Mouse (Mus musculus): ENCODE measurements around the gene Amot. TPM values are rescaled to one million over a fixed set of nuclear protein-coding genes. Genes with fewer than 3 reads are reported as not detected.

The Amot gene
- polyA plus RNA-seq, 1 experiment: 6.8 TPM

DNA sequence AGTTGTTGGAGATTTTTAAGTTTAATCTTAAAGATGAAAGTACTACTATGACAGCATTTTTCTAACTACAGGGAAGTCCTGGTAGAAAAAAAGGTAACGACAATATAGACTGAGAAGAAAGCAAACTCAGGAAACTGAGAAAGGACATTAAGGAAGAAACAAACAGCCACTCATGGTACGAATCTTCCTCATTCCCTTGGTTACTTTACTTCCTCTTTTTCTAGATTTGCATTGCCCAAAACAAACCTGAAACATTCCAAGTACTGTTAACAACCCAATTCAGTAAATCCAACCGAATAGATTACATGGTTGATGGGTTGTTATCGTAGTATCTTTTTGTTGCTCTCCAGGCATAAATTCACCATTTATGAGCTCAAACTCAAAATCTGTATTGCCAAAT lies 48.7 kb downstream of the Amot start:
- Histone ChIP-seq H3K4me3 (ENCODE audit: control insufficient read depth, low read depth, low read length) (no peak overlapping the region), H3K27me3 (ENCODE audit: control insufficient read depth, insufficient read depth, low read length) (no peaks in the 10 kb centered on the region), H3K27ac (ENCODE audit: control insufficient read depth, insufficient read depth, low read depth, low read length) (no peak overlapping the region), H3K4me1 (ENCODE audit: control insufficient read depth, insufficient read depth, low read length) (no peaks in the 10 kb centered on the region), H3K36me3 (ENCODE audit: control insufficient read depth, insufficient read depth, low read length) (no peaks in the 10 kb centered on the region)
- no peak for TF ChIP-seq CTCF (IDR thresholded peaks at IDR 0.05; ENCODE audit: control insufficient read depth, insufficient read depth, insufficient replicate concordance, low read depth, low read length)
- TF ChIP-seq POLR2A (IDR thresholded peaks at IDR 0.05; ENCODE audit: control insufficient read depth, low read depth, low read length): no peak

DNA sequence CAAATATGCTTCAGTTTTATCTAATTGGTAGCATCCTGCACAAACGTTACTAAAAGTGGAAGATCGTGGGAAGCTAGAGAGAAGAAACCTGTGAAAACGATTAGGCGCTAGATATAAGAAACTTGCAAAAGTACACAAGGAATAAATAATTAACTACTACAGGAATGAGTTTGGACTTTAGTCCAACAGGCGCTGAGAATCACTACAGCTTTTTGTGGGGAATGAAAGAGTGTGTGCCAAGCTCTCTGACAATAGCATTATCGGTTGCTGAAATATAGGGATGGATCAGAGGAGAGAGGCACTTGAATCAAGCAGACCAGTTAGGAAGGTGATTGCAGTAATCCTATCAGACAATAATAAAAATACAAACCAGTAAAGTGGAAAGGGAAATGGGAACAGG lies 49.4 kb downstream of the Amot start:
- Histone ChIP-seq H3K27ac (ENCODE audit: control insufficient read depth, insufficient read depth, low read depth, low read length) (no peak overlapping the region), H3K36me3 (ENCODE audit: control insufficient read depth, insufficient read depth, low read length) (no peaks in the 10 kb centered on the region), H3K4me1 (ENCODE audit: control insufficient read depth, insufficient read depth, low read length) (no peaks in the 10 kb centered on the region), H3K27me3 (ENCODE audit: control insufficient read depth, insufficient read depth, low read length) (no peaks in the 10 kb centered on the region), H3K4me3 (ENCODE audit: control insufficient read depth, low read depth, low read length) (no peak overlapping the region)
- no peak for TF ChIP-seq CTCF (IDR thresholded peaks at IDR 0.05; ENCODE audit: control insufficient read depth, insufficient read depth, insufficient replicate concordance, low read depth, low read length)

DNA sequence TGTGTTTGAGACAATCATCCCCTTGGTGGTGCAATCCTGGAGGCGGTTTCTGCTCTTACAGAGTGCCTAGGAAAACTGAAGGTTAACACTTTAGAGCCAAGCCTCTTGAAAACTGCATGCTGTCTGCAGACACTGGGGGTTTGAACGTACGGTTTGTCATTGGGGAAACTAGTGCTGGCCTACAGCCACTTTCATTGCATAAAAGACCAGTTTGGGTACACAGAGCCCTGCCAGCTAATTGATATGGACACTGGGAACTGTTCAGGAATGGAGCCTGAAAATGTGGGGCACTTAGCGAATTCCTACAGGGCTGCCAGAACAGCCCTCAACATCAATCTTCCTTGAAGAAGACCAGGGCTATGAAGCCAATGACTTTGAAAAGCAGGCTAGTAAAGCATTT lies 50.2 kb downstream of the Amot start:
- Histone ChIP-seq H3K27ac (ENCODE audit: control insufficient read depth, insufficient read depth, low read depth, low read length) (no peak overlapping the region), H3K36me3 (ENCODE audit: control insufficient read depth, insufficient read depth, low read length) (no peaks in the 10 kb centered on the region), H3K4me1 (ENCODE audit: control insufficient read depth, insufficient read depth, low read length) (no peaks in the 10 kb centered on the region), H3K27me3 (ENCODE audit: control insufficient read depth, insufficient read depth, low read length) (no peaks in the 10 kb centered on the region), H3K4me3 (ENCODE audit: control insufficient read depth, low read depth, low read length) (no peak overlapping the region)
- no peak for TF ChIP-seq CTCF (IDR thresholded peaks at IDR 0.05; ENCODE audit: control insufficient read depth, insufficient read depth, insufficient replicate concordance, low read depth, low read length)
- no peak for TF ChIP-seq POLR2A (IDR thresholded peaks at IDR 0.05; ENCODE audit: control insufficient read depth, low read depth, low read length)

DNA sequence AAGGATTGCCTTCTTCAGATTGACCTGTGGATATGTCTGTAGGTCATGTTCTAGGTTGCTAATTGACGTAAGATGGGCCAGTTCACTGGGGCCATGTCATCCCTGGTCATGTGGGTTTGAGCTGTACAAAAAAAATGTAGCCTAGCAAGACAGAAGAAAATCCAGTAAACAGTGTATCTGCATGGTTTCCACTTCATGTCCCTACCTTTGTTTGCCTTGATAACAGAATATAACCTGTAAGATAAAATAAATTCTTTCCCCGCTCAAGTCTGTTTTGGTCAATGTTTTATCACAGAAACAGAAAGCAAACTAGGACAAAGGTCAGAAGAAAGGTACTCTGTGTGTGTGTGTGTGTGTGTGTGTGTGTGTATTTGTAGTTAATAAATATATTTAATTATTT lies 63.5 kb downstream of the Amot start:
- no peak overlapping the region for H3K4me3 ChIP-seq (ENCODE audit: control insufficient read depth, low read depth, low read length)
- TF ChIP-seq CTCF (IDR thresholded peaks at IDR 0.05; ENCODE audit: control insufficient read depth, insufficient read depth, insufficient replicate concordance, low read depth, low read length): no peak
- TF ChIP-seq POLR2A (IDR thresholded peaks at IDR 0.05; ENCODE audit: control insufficient read depth, low read depth, low read length): no peak
- H3K36me3 ChIP-seq (ENCODE audit: control insufficient read depth, insufficient read depth, low read length): no peaks in the 10 kb centered on the region
- no peaks in the 10 kb centered on the region for H3K27me3 ChIP-seq (ENCODE audit: control insufficient read depth, insufficient read depth, low read length)
- no peaks in the 10 kb centered on the region for H3K4me1 ChIP-seq (ENCODE audit: control insufficient read depth, insufficient read depth, low read length)
- no peak overlapping the region for H3K27ac ChIP-seq (ENCODE audit: control insufficient read depth, insufficient read depth, low read depth, low read length)

DNA sequence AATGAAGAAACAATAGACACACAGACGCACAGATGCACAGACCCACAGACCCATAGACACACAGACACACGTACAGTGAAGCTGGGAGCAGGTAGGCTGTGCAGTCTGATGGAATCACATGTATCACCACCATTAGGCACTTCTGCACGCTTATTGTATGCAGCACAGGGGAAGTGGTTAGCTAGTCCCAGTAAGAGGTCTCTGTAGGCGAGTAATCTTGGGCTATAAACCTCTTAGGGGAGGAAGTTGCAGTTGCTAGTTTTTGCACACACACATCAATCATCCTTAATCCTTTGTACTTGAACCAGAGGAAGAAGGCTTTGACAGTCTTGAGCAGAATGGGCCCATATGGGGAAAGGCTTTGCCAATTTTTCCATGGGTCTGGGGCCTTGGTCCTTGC lies 71.3 kb downstream of the Amot start:
- no peak overlapping the region for H3K4me3 ChIP-seq (ENCODE audit: control insufficient read depth, low read depth, low read length)
- H3K27me3 ChIP-seq (ENCODE audit: control insufficient read depth, insufficient read depth, low read length): no peaks in the 10 kb centered on the region
- no peaks in the 10 kb centered on the region for H3K4me1 ChIP-seq (ENCODE audit: control insufficient read depth, insufficient read depth, low read length)
- TF ChIP-seq POLR2A (IDR thresholded peaks at IDR 0.05; ENCODE audit: control insufficient read depth, low read depth, low read length): no peak
- no peak for TF ChIP-seq CTCF (IDR thresholded peaks at IDR 0.05; ENCODE audit: control insufficient read depth, insufficient read depth, insufficient replicate concordance, low read depth, low read length)
- no peak overlapping the region for H3K27ac ChIP-seq (ENCODE audit: control insufficient read depth, insufficient read depth, low read depth, low read length)
- no peaks in the 10 kb centered on the region for H3K36me3 ChIP-seq (ENCODE audit: control insufficient read depth, insufficient read depth, low read length)

DNA sequence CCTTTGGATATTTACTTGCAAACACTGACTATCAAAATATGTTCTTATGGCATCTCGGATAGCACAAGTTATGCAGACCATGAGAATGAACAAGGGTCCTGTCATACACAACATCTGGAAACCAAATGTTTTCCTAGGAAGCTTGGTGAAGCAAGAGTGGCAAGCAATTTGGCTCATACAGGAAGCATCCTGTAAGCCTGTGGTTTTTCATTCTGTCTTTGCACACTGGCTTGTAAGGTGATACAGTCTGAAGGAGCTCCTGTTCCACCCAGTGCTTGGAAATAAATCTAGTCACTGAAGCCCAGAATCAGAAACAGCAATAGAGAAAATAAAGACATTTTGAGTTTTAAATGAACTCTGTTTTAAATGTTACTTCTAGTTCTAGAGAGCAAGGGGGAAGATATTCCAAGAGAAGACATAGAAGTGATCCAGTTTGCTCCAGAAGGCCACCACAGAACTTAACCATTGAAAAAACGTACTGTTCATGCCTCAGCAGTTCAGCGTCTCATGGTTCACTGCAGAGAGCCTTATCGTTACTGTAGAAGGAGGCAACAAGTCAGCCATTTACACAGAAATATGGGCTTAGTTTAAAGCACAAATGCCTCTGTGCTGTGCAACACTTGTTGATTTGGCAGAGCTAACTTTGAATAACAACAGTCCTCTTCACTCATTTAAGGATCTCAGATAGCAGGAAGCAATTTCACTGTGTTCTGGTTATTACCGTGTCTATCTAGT lies 74.0 kb downstream of the Amot start:
- Histone ChIP-seq H3K27me3 (ENCODE audit: control insufficient read depth, insufficient read depth, low read length) (no peaks in the 10 kb centered on the region), H3K36me3 (ENCODE audit: control insufficient read depth, insufficient read depth, low read length) (no peaks in the 10 kb centered on the region), H3K27ac (ENCODE audit: control insufficient read depth, insufficient read depth, low read depth, low read length) (no peak overlapping the region), H3K4me1 (ENCODE audit: control insufficient read depth, insufficient read depth, low read length) (no peaks in the 10 kb centered on the region), H3K4me3 (ENCODE audit: control insufficient read depth, low read depth, low read length) (no peak overlapping the region)
- TF ChIP-seq POLR2A (IDR thresholded peaks at IDR 0.05; ENCODE audit: control insufficient read depth, low read depth, low read length) (no peak), CTCF (IDR thresholded peaks at IDR 0.05; ENCODE audit: control insufficient read depth, insufficient read depth, insufficient replicate concordance, low read depth, low read length) (no peak)

DNA sequence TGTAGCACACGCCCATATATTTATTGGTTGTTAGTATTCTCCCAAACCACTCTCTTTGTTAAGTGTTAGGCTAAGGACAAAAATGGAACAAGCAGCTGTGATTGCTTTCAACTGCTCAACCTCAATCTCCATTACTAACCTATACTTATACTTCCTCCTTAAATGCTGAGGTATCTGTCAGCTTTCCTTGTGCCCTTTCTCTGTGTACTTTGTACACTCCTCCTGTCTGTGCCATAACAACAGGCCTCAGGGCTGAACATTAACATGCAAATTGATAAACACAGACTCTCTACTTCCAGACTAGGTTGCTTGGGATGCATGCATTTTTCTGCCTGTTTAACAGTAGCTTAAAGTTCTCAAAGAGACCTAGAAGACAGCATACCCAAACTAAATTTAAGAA lies 76.2 kb downstream of the Amot start:
- no peaks in the 10 kb centered on the region for H3K4me1 ChIP-seq (ENCODE audit: control insufficient read depth, insufficient read depth, low read length)
- H3K4me3 ChIP-seq (ENCODE audit: control insufficient read depth, low read depth, low read length): no peak overlapping the region
- no peaks in the 10 kb centered on the region for H3K36me3 ChIP-seq (ENCODE audit: control insufficient read depth, insufficient read depth, low read length)
- no peak overlapping the region for H3K27ac ChIP-seq (ENCODE audit: control insufficient read depth, insufficient read depth, low read depth, low read length)
- TF ChIP-seq CTCF (IDR thresholded peaks at IDR 0.05; ENCODE audit: control insufficient read depth, insufficient read depth, insufficient replicate concordance, low read depth, low read length) (no peak), POLR2A (IDR thresholded peaks at IDR 0.05; ENCODE audit: control insufficient read depth, low read depth, low read length) (no peak)
- H3K27me3 ChIP-seq (ENCODE audit: control insufficient read depth, insufficient read depth, low read length): no peaks in the 10 kb centered on the region

DNA sequence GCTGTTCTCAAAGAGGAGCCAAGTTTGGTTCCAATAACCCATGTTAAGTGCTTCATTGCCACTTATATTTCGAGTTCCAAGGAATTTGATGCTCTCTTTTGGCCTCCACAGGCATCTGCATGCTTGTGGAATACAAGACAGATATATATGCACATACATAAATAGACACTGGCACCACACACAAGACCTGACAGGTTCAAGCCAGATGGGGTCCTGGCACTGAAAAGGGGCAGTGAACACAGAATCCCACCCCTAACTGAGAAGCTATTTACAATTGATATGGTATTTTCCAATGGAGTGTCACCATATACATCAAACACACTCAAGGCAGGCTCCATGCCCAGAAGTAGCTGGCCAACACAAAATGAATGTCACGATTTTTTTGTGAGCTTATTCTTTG lies 81.0 kb downstream of the Amot start:
- TF ChIP-seq CTCF (IDR thresholded peaks at IDR 0.05; ENCODE audit: control insufficient read depth, insufficient read depth, insufficient replicate concordance, low read depth, low read length) (no peak), POLR2A (IDR thresholded peaks at IDR 0.05; ENCODE audit: control insufficient read depth, low read depth, low read length) (no peak)
- Histone ChIP-seq H3K36me3 (ENCODE audit: control insufficient read depth, insufficient read depth, low read length) (no peaks in the 10 kb centered on the region), H3K4me3 (ENCODE audit: control insufficient read depth, low read depth, low read length) (no peak overlapping the region), H3K27me3 (ENCODE audit: control insufficient read depth, insufficient read depth, low read length) (no peaks in the 10 kb centered on the region), H3K4me1 (ENCODE audit: control insufficient read depth, insufficient read depth, low read length) (no peaks in the 10 kb centered on the region), H3K27ac (ENCODE audit: control insufficient read depth, insufficient read depth, low read depth, low read length) (no peak overlapping the region)
